Comparison of ENCODE assay signal across 10 mouse cellular contexts in genomic region chr7:100429911-100430310, GRCm38 (mm10). TPM values are rescaled to one million over a fixed set of nuclear protein-coding genes. Genes with fewer than 3 reads are reported as not detected.
DNase-seq lines count a peak whose midpoint lies in the region; ATAC-seq and TF ChIP-seq lines count a peak whose summit lies in the region.
"Had no signal": no experiment of that assay in that cellular context is flagged by ENCODE, and none has a peak within 500 bp of the region (broad histone marks: within the 10 kb centered on the region; RNA-seq: fewer than 3 reads in every experiment).

No protein-coding gene starts in this region.

- DNase-seq in lung, adult 18-20 months = peak; percentile 7 to 19
- no peak for DNase-seq in lung, postnatal 0 days (ENCODE audit: low spot score)
- DNase-seq in WW6 (ENCODE audit: low read depth, low spot score) = peak; percentile 7
- DNase-seq in c-Kit-positive CD71-positive TER-119-positive erythroid progenitor cells, embryonic 14.5 days (ENCODE audit: low spot score) = no peak
- DNase-seq: thymus, adult 2 months had no signal

- no peak overlapping the region for H3K9ac ChIP-seq in lung, postnatal 0 days (replicated peaks; ENCODE audit: low read depth)
- H3K9ac ChIP-seq in liver, embryonic 15.5 days = no peak overlapping the region

- no peaks in the 10 kb centered on the region for H3K4me1 ChIP-seq in lung, postnatal 0 days (ENCODE audit: insufficient read depth, low read depth, low read length)
- H3K4me1 ChIP-seq in liver, embryonic 15.5 days (replicated peaks) = peaks cover 5% of the 10 kb centered on the region

- no peak for TF ChIP-seq EP300 in lung, postnatal 0 days (IDR thresholded peaks at IDR 0.05)

- H3K27ac ChIP-seq in lung, postnatal 0 days (ENCODE audit: low read length) = no peak overlapping the region
- H3K27ac ChIP-seq in liver, embryonic 15.5 days (replicated peaks) = peak overlapping the region; percentile 22

- ATAC-seq in lung, postnatal 0 days = no peak
- ATAC-seq in erythroblast, adult 5-6 weeks (replicated peaks; ENCODE audit: low FRiP score, poor library complexity, severe bottlenecking) = 0 out of 2 replicates have a peak, but pooled peaks have one; percentile 32
- no peak for ATAC-seq in liver, embryonic 15.5 days (ENCODE audit: insufficient read depth)
- ATAC-seq in frontal cortex, adult (ENCODE audit: low TSS enrichment) = no peak
- ATAC-seq: inflammation-experienced regulatory T-cells, adult 6 months had no signal

- H3K4me3 ChIP-seq in lung, postnatal 0 days (ENCODE audit: low read depth, low read length) = no peak overlapping the region
- H3K4me3 ChIP-seq in liver, embryonic 15.5 days (replicated peaks) = no peak overlapping the region

- H3K4me2 ChIP-seq in lung, postnatal 0 days (replicated peaks; ENCODE audit: low read depth, low read length) = no peak overlapping the region
- H3K4me2 ChIP-seq in liver, embryonic 15.5 days = no peak overlapping the region

- H3K9me3 ChIP-seq in lung, postnatal 0 days (ENCODE audit: low read length) = no peaks in the 10 kb centered on the region
- H3K9me3 ChIP-seq in liver, embryonic 15.5 days (replicated peaks) = no peaks in the 10 kb centered on the region
- H3K9me3 ChIP-seq: G1E had no signal

- no peaks in the 10 kb centered on the region for H3K27me3 ChIP-seq in lung, postnatal 0 days (replicated peaks; ENCODE audit: insufficient read depth, low read length)
- no peaks in the 10 kb centered on the region for H3K27me3 ChIP-seq in liver, embryonic 15.5 days

- H3K36me3 ChIP-seq in lung, postnatal 0 days (ENCODE audit: insufficient read depth, low read length) = peaks cover 12% of the 10 kb centered on the region; the same call in 1 of the 2 replicates
- H3K36me3 ChIP-seq in liver, embryonic 15.5 days (replicated peaks) = peaks cover 84% of the 10 kb centered on the region

- WGBS in lung, postnatal 0 days = 85% methylated on average over 11 of the region's 11 CpGs
- WGBS in liver, embryonic 15.5 days (ENCODE audit: insufficient replicate concordance) = 75% methylated on average over 11 of the region's 11 CpGs

- no peak for TF ChIP-seq CTCF in lung, postnatal 0 days (IDR thresholded peaks at IDR 0.05)

RNA-seq across cellular contexts. Expression of gene Ucp3, which starts 42.9 kb away (rescaled TPM):
- polyA plus RNA-seq in lung, postnatal 0 days (2015; fragmentation: Nextera tagmentation; extraction: Ambion mirVana) = 0.08 and 0.15 TPM in 2 replicates
- total RNA-seq in erythroblast, adult 5-6 weeks (2015; ENCODE audit: low replicate concordance) = 0.42 TPM in 1 of 2 replicates, not detected in the other
- 0.56 TPM in 1 of 2 replicates, not detected in the other for total RNA-seq in erythroblast, adult 5-6 weeks (2017; ENCODE audit: low replicate concordance)
- 0.06 TPM in 1 of 2 replicates, not detected in the other for polyA plus RNA-seq in liver, embryonic 15.5 days (2015; fragmentation: Nextera tagmentation; extraction: Ambion mirVana)
- polyA plus RNA-seq: G1E had no signal

RNA-seq across cellular contexts. Expression of gene Ppme1, which starts 57.8 kb away (rescaled TPM):
- 32.6 and 34.3 TPM in 2 replicates for polyA plus RNA-seq in lung, postnatal 0 days (2015; fragmentation: Nextera tagmentation; extraction: Ambion mirVana)
- 11.5 and 16.1 TPM in 2 replicates for total RNA-seq in erythroblast, adult 5-6 weeks (2015; ENCODE audit: low replicate concordance)
- 29.1 and 37.9 TPM in 2 replicates for total RNA-seq in erythroblast, adult 5-6 weeks (2017; ENCODE audit: low replicate concordance)
- 24.1 and 32.7 TPM in 2 replicates for polyA plus RNA-seq in liver, embryonic 15.5 days (2015; fragmentation: Nextera tagmentation; extraction: Ambion mirVana)

RNA-seq across cellular contexts. Expression of gene C2cd3, which starts 57.9 kb away (rescaled TPM):
- 7.5 and 9.2 TPM in 2 replicates for polyA plus RNA-seq in lung, postnatal 0 days (2015; fragmentation: Nextera tagmentation; extraction: Ambion mirVana)
- total RNA-seq in erythroblast, adult 5-6 weeks (2015; ENCODE audit: low replicate concordance) = 11.1 and 28.8 TPM in 2 replicates
- total RNA-seq in erythroblast, adult 5-6 weeks (2017; ENCODE audit: low replicate concordance) = 14.8 and 17.4 TPM in 2 replicates
- 8.7 and 9.8 TPM in 2 replicates for polyA plus RNA-seq in liver, embryonic 15.5 days (2015; fragmentation: Nextera tagmentation; extraction: Ambion mirVana)

Comparison
In these comparisons a context has a peak if more than half of its experiments do, and no peak if none do; other contexts are left out.
1. DNase-seq: peak in lung, adult 18-20 months (2 of 2) and WW6 (single experiment); none in lung, postnatal 0 days (single experiment) and c-Kit-positive CD71-positive TER-119-positive erythroid progenitor cells, embryonic 14.5 days (single experiment).